Mouse (Mus musculus) cortical plate, adult 2 months (tissue): ENCODE data around the gene Gm3854.

ENCODE experiments used
- CTCF ChIP-seq: fragments of 200-500 bp; IDR thresholded peaks from 2 replicates; pipeline ENCODE4 v1.5.1; 2011; ENCODE audit warnings: mild to moderate bottlenecking, control low read depth, low read length; ENCODE audit not compliant: insufficient read depth; ENCODE audit errors: extremely low read depth
- POLR2A ChIP-seq: fragments of 200-500 bp; IDR thresholded peaks from 2 replicates; pipeline ENCODE4 v1.6.1; 2011; ENCODE audit warnings: mild to moderate bottlenecking, low read length, control low read depth; ENCODE audit not compliant: insufficient read depth; ENCODE audit errors: extremely low read depth

DNA sequence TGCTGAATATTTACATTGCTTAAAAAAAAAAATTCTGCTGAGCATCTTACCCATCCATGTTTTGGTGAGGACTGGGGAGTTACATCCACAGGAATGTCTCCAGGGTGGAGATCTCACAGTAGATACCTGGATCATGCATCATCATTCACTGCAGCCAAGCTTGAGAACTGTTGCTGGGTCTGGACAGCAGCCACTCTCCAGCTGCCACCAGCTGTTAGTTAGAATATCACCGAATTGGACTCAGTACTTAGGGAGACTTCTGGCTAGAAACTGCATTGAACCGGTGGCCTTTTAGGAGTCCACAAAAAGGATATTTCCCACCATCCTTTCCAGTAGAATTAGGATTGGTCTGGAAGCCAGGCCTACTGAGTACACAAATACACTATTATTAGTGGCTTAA lies 14.6 kb downstream of the Gm3854 start:
- TF ChIP-seq CTCF (no peak), POLR2A (no peak)
